8 mouse cellular contexts compared by ENCODE assay signal in the genomic region with DNA sequence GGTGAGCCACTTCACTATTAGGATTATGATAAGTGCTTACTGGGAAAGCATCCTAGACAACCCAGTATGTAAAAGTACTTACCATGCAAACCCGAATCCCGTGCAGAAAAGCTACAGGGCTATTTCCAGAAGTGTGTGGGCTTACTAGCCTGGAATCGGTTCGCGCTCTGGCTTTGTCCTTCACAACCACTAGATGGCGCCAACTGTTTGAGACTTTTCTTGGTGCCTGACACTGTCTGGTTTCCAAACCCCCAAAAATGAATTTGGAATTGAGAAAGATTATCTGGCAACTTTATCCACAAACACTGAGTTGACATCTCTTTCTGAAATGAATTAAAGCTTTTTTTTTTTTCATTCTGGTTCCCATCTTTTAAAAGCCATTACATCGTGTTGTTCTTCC.
A peak's percentile ranks its signal among the peaks of the same experiment; 100 is the strongest.
DNase-seq lines count a peak whose midpoint lies in the region; TF ChIP-seq lines count a peak whose summit lies in the region.
"Had no signal": no experiment of that assay in that cellular context is flagged by ENCODE, and none has a peak within 500 bp of the region (broad histone marks: within the 10 kb centered on the region; RNA-seq: fewer than 3 reads in every experiment).

No protein-coding gene starts in this region.

- no peaks in the 10 kb centered on the region for H3K36me3 ChIP-seq in CH12.LX (replicated peaks in 1 of 2; ENCODE audit: control insufficient read depth in 1 of 2, insufficient read depth in 1 of 2, low read length in 1 of 2)

- peak overlapping the region; percentile 61 for H3K4me2 ChIP-seq in CH12.LX (ENCODE audit: insufficient read depth, low read depth, poor library complexity, severe bottlenecking)

- peak; percentile 68 to 84 for TF ChIP-seq CTCF in CH12.LX (conservative IDR thresholded peaks at IDR 0.05 in 1 of 2, IDR thresholded peaks at IDR 0.05 in 1 of 2; ENCODE audit: low read depth in 2 of 2, low read length in 2 of 2)
- peak; percentile 96 for TF ChIP-seq CTCF in layer of hippocampus, adult 2 months (conservative IDR thresholded peaks at IDR 0.05)

- in situ Hi-C loops in CH12.LX (cut with MboI; ENCODE audit: low pct_ligation_motif_present, low pct_unique_long_range_greater_than_20kb, low sequenced_read_pairs), result loop anchor here (25.0 kb wide), 1 partner anchor 434 kb away; no protein-coding TSS in a partner anchor

- no peak overlapping the region for H3K4me3 ChIP-seq in CH12.LX (replicated peaks in 1 of 3; ENCODE audit: low read depth in 2 of 3, low read length in 2 of 3, poor library complexity in 1 of 3)
- H3K4me3 ChIP-seq in layer of hippocampus, adult 2 months, result no peak overlapping the region

- H3K27me3 ChIP-seq in CH12.LX (replicated peaks), result no peaks in the 10 kb centered on the region

- peak; percentile 73 for DNase-seq in CH12.LX (ENCODE audit: extremely low read depth)
- peak; percentile 65 for DNase-seq in R1 (ENCODE audit: low read depth, low spot score)
- peak; percentile 81 to 83 for DNase-seq in cerebellum, postnatal 14 days
- DNase-seq in gastrocnemius, postnatal 10 days, result peak; percentile 56
- DNase-seq in layer of hippocampus, adult 2 months (ENCODE audit: low spot score in 2 of 2), result peak; percentile 64 to 82
- peak; percentile 65 for DNase-seq in lung, postnatal 25 days (ENCODE audit: low spot score)
- peak; percentile 64 for DNase-seq in right cerebral cortex, postnatal 14 days

- dilution Hi-C loops in CH12.LX (cut with MboI; ENCODE audit: extremely low pct_ligation_motif_present, extremely low pct_unique_long_range_greater_than_20kb, low sequenced_read_pairs), result no loop called here

- H3K9ac ChIP-seq in CH12.LX (ENCODE audit: insufficient read depth, low read depth), result no peak overlapping the region

- no peak overlapping the region for H3K27ac ChIP-seq in CH12.LX (ENCODE audit: insufficient read depth, low read depth)
- H3K27ac ChIP-seq in layer of hippocampus, adult 2 months, result no peak overlapping the region
- H3K27ac ChIP-seq: macrophage had no signal

- no peak for TF ChIP-seq EP300 in CH12.LX (IDR thresholded peaks at IDR 0.05; ENCODE audit: low read length)

- no peaks in the 10 kb centered on the region for H3K9me3 ChIP-seq in CH12.LX (replicated peaks; ENCODE audit: low read length)

- no peaks in the 10 kb centered on the region for H3K79me2 ChIP-seq in CH12.LX (replicated peaks; ENCODE audit: control insufficient read depth, extremely low read depth, insufficient read depth, poor library complexity, severe bottlenecking)

- peak; percentile 88 for TF ChIP-seq RAD21 in CH12.LX (IDR thresholded peaks at IDR 0.05; ENCODE audit: low read depth, low read length)

- H3K4me1 ChIP-seq in CH12.LX (ENCODE audit: control insufficient read depth in 1 of 2, insufficient read depth in 2 of 2), result no peaks in the 10 kb centered on the region

- no peak for TF ChIP-seq POLR2A in CH12.LX (IDR thresholded peaks at IDR 0.05; ENCODE audit: low read depth, low read length)

TF ChIP-seq in CH12.LX, 34 proteins besides CTCF, POLR2A, EP300 and RAD21:
- TF ChIP-seq SMC3 (IDR thresholded peaks at IDR 0.05; ENCODE audit: low read depth, low read length) (peak; percentile 85), NELFE (IDR thresholded peaks at IDR 0.05; ENCODE audit: low read depth, low read length) (0 out of 2 replicates have a peak, but pooled peaks have one; percentile 22), ZNF384 (IDR thresholded peaks at IDR 0.05; ENCODE audit: low read depth, low read length) (0 out of 2 replicates have a peak, but pooled peaks have one; percentile 3), JUND (conservative IDR thresholded peaks at IDR 0.05; ENCODE audit: low read depth, low read length) (0 out of 2 replicates have a peak, but pooled peaks have one; percentile 16), ZC3H11A (IDR thresholded peaks at IDR 0.05; ENCODE audit: low read depth, low read length) (peak; percentile 67), RCOR1 (conservative IDR thresholded peaks at IDR 0.05; ENCODE audit: low read depth, low read length) (no peak)
